Mouse (Mus musculus) heart, embryonic 16.5 days (tissue): ENCODE measurements at regions not wholly inside any gene's neighbourhood (a gene's known extent, or its start where the extent isn't known, plus 50 kb on each side); places are given as distances from the start of the nearest gene placed in this dataset.
A peak's percentile ranks its signal among the peaks of the same experiment; 100 is the strongest.

Source experiments
- ATAC-seq: fragments of 200-750 bp; cut with Nextera tagmentation; replicated peaks from 2 replicates; pipeline ENCODE4 v1.8.0; 2017; ENCODE audit warnings: moderate number of reproducible peaks; ENCODE audit not compliant: insufficient read depth, low FRiP score; ENCODE audit errors: extremely low read depth
- H3K27ac ChIP-seq: fragments of 300-500 bp; sonication (generic); 2 replicates; pipeline ENCODE4 v1.5.1; 2014; ENCODE audit warnings: mild to moderate bottlenecking, low read length, control low read depth, moderate library complexity
- H3K27me3 ChIP-seq: fragments of 300-500 bp; sonication (generic); 2 replicates; pipeline ENCODE4 v1.6.1; 2014; ENCODE audit warnings: low read length, mixed read lengths; ENCODE audit not compliant: control insufficient read depth, insufficient read depth
- H3K36me3 ChIP-seq: fragments of 300-500 bp; sonication (generic); 2 replicates; pipeline ENCODE4 v1.6.1; 2014; ENCODE audit not compliant: control insufficient read depth, insufficient read depth
- H3K4me1 ChIP-seq: fragments of 300-500 bp; sonication (generic); 2 replicates; pipeline ENCODE4 v1.6.1; 2014; ENCODE audit warnings: low read length, mixed read lengths; ENCODE audit not compliant: control insufficient read depth, insufficient read depth
- H3K4me2 ChIP-seq: fragments of 300-500 bp; sonication (generic); 2 replicates; pipeline ENCODE4 v1.6.1; 2014; ENCODE audit warnings: low read depth, mild to moderate bottlenecking, control low read depth, low read length
- H3K4me3 ChIP-seq: fragments of 300-500 bp; sonication (generic); 2 replicates; pipeline ENCODE4 v1.5.1; 2014; ENCODE audit warnings: mild to moderate bottlenecking, control low read depth, low read length
- H3K9ac ChIP-seq: fragments of 300-500 bp; sonication (generic); 2 replicates; pipeline ENCODE4 v1.6.1; 2014; ENCODE audit warnings: low read length, control low read depth
- H3K9me3 ChIP-seq: fragments of 300-500 bp; sonication (generic); replicated peaks from 2 replicates; pipeline ENCODE4 v1.6.1; 2016; ENCODE audit warnings: low read length; ENCODE audit not compliant: control insufficient read depth
- WGBS: fragments of 180-500 bp; shearing (Covaris S2); extraction: QIAGEN DNeasy Blood & Tissue Kit; methylation state at CpG from one replicate; pipeline ENCODE4 v1.1.7; 2014; 5-methylcytosine and 5-hydroxymethylcytosine counted together

DNA sequence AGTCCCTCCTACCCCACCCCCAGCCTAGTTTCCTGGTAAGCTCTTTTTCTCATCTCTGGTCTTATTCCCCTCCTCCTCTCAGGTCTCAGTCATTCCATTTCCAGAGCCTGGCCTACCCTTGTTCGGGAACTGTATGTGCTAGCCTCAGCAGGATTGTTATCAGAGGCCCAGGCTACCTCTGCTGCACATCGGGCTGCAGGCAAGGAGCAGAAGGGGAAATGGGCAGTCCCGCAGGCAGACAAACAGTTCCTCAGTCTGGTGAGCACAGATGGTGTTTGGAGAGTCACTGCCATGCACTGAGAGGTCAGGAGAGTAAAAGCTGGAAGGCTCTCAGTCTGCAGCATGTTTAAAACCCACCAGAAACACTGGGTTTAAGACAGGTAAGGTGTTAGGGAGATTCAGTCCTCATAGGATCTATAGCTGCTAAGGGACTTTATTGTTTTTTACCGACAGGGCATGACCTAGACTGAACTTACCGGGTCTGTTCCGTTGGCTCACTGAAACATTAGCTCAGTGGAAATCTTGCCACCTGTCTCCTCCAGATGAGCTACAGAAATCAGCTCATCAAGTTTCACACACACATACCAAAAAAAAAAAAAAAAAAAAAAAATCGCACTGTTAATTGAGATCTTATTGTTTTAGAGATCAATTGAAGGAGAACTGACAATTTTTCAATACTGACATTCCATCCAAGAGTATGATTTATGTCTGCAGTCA lies 74.2 kb upstream of the Eed start:
- Histone ChIP-seq H3K27me3 (no peaks in the 10 kb centered on the region), H3K9ac (no peak overlapping the region), H3K4me3 (no peak overlapping the region), H3K4me1 (peaks cover 11% of the 10 kb centered on the region), H3K9me3 (no peaks in the 10 kb centered on the region), H3K27ac (no peak overlapping the region), H3K4me2 (no peak overlapping the region), H3K36me3 (no peaks in the 10 kb centered on the region)
- no peak for ATAC-seq
- 39% methylated on average over 7 of the region's 7 CpGs for WGBS

DNA sequence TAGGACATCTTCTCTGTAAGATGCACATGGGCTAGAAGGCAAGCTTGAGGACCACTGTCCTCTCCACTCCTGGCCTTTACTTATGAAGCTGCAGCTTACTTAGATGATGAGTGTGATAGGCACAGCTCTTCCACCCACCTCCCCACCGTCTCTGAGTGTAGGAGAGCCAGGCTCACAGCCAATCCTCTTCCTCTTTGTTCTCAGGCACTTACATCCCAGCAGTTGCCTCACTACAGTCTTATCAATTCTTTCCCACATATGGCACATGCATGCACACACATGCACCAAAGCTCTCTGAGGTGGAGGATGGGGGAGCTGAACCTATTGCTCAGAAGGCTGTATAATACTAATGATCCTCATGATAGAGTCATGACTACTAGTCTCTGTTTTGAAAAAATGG lies 72.1 kb upstream of the Picalm start:
- no peak for ATAC-seq
- no peak overlapping the region for H3K9ac ChIP-seq
- no peak overlapping the region for H3K27ac ChIP-seq
- H3K4me3 ChIP-seq, result no peak overlapping the region
- WGBS, result 28% methylated on average over 1 of the region's 1 CpGs
- H3K27me3 ChIP-seq, result no peaks in the 10 kb centered on the region
- H3K4me1 ChIP-seq, result peaks cover 16% of the 10 kb centered on the region
- H3K9me3 ChIP-seq, result no peaks in the 10 kb centered on the region
- no peak overlapping the region for H3K4me2 ChIP-seq
- H3K36me3 ChIP-seq, result no peaks in the 10 kb centered on the region

DNA sequence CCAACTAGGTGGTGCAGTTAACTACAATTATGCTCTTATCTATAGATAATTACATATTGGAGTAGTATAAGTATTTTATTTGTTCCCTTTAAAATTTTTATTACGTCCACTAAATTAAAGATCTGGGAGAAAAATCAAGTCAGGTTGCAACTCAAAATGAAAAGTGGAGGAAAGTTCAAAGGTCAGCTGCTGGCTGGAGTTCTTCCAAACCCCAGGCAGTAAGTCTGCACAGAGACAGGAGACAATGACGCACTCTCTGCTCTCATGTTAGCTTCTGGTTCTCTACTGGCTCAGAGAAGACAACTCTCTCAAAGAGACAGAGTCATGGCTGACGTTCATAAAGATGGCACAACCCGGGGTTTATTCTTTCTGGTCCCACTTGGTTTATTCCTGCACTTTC lies 71.4 kb upstream of the Picalm start:
- no peak overlapping the region for H3K4me2 ChIP-seq
- no peak for ATAC-seq
- no peak overlapping the region for H3K27ac ChIP-seq
- no peak overlapping the region for H3K4me3 ChIP-seq
- no peak overlapping the region for H3K9ac ChIP-seq
- no peaks in the 10 kb centered on the region for H3K36me3 ChIP-seq
- H3K27me3 ChIP-seq, result no peaks in the 10 kb centered on the region
- H3K4me1 ChIP-seq, result peaks cover 16% of the 10 kb centered on the region
- no peaks in the 10 kb centered on the region for H3K9me3 ChIP-seq
- WGBS, result 85% methylated on average over 4 of the region's 4 CpGs

DNA sequence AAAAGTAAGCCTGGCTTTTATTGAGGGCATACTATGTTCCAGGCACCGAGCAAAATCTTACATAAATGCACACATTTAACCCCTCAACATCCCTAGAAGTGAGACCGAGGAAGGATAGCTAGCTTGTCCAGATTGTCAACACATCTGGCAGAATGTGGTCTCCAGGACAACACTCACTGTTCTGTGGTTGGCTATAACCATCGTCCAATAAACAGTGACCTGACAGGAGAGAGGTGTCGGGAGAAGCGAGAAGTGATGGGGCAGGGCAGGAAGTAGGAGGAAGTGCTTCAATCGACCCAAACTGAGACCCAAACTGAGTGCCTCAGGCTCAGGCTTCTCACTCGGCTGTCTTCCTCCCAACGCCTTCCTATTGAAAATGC lies 70.8 kb upstream of the Picalm start:
- H3K27ac ChIP-seq, result peak overlapping the region; percentile 15
- ATAC-seq, result no peak
- WGBS, result 58% methylated on average over 8 of the region's 8 CpGs

DNA sequence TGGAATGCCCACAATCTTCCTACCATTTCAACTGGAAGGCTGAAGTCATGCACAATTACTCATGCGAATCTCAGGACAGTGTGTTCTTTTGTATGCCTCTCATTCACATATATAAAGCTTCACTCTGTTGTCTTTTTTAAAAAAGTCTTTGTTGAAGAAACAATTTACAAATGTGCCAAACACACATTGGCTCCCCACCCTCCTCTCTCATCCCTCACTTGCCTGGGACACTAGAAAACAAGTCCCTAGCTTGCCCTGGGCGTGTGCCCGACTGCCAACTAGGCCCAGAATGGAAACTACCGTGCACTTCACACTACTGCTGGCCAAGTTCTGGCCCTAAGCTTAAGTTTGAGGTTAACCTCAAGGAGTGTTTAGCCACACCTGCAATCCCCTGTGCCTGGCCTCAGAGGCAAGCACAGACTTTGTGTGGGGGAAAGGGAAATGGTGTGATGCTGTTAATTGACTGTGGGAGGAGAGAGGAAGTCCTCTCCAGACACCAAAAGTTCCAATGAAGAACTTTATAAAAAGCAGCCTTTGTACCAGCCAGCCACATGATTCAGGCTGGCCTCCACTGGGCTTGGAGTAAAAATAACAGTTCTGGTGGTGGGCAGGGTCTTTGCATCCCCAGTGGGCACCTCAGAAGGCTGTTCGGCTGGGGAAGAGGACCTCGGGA lies 70.2 kb upstream of the Picalm start:
- no peak overlapping the region for H3K4me3 ChIP-seq
- peak overlapping the region; percentile 15 for H3K27ac ChIP-seq
- no peaks in the 10 kb centered on the region for H3K27me3 ChIP-seq
- no peak overlapping the region for H3K9ac ChIP-seq
- H3K4me1 ChIP-seq, result peaks cover 14% of the 10 kb centered on the region
- peak overlapping the region; percentile 4; the same call in 1 of the 2 replicates for H3K4me2 ChIP-seq
- no peaks in the 10 kb centered on the region for H3K36me3 ChIP-seq
- 50% methylated on average over 6 of the region's 6 CpGs for WGBS
- ATAC-seq, result peak; percentile 59
- no peaks in the 10 kb centered on the region for H3K9me3 ChIP-seq

More for the DNA sequence above, 70.8 kb upstream of the Picalm start:
- H3K4me3 ChIP-seq, result no peak overlapping the region
- H3K36me3 ChIP-seq, result no peaks in the 10 kb centered on the region
- H3K4me2 ChIP-seq, result no peak overlapping the region
- no peaks in the 10 kb centered on the region for H3K27me3 ChIP-seq
- no peak overlapping the region for H3K9ac ChIP-seq
- peaks cover 16% of the 10 kb centered on the region for H3K4me1 ChIP-seq
- no peaks in the 10 kb centered on the region for H3K9me3 ChIP-seq

DNA sequence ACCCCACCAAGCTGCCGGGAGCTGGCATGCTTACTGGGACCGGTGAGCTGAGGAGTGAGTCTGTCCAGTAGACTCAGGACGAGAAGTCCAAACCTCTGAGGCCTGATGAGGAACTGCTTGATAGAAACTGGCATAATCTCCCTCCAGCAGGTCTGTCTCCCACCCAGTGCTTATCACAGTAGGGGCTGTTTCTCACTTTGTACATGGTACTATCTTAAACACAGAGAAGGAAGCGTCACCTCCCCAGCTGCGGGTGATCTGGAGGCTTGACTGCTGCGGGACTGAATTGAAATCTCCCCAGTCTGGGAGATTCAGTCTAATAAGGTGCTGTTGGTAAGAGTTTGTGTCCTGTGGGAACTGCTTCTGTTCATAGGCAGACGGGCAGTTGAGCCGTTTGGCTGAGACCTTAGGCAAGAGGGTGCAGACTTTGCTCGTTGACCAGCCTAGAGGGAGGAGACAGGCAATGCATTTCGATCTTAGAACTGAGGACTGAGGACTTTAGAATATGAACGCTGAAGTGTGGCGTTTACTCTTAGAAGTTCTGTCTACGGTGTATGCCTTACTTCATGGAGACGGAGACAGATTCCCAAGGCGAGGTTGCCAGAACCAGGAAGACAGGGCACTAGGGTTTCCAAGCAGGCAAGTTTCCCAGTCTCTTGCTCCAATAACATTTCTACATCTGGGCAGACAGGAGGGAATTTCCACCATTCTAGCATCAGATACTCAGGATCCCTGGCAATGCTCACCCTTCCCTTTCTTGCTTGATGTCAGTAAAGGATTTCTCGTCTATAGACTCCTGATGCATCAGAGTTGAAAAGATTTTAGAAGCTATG lies 69.5 kb upstream of the Picalm start:
- no peaks in the 10 kb centered on the region for H3K27me3 ChIP-seq
- peaks cover 13% of the 10 kb centered on the region for H3K4me1 ChIP-seq
- no peaks in the 10 kb centered on the region for H3K36me3 ChIP-seq
- no peak overlapping the region for H3K9ac ChIP-seq
- WGBS, result 42% methylated on average over 16 of the region's 16 CpGs
- H3K27ac ChIP-seq, result peak overlapping the region; percentile 15
- H3K9me3 ChIP-seq, result no peaks in the 10 kb centered on the region
- no peak overlapping the region for H3K4me3 ChIP-seq
- peak; percentile 47; the same call in 1 of the 2 replicates for ATAC-seq
- H3K4me2 ChIP-seq, result peak overlapping the region; percentile 4; the same call in 1 of the 2 replicates

DNA sequence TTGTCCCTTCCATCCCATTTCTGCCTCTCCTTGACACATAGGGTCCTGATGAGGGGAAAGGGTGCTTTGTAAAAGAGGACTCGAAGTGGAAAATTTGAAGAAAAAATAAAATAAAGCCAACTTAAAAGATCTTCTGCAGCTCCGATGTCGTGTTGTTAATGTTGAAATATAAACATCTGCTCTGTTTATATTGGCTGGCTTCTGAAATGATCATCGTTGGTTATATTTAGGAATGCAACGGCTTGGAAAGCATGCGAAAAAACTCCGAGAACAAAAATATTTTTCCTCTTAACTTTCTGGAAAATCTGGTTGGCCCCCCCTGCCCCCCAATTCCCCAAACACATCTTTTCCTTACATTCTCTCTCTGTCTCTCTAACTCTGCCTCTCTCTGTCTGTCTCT lies 68.3 kb upstream of the Picalm start:
- ATAC-seq, result no peak
- Histone ChIP-seq H3K27ac (no peak overlapping the region), H3K36me3 (no peaks in the 10 kb centered on the region), H3K4me1 (peaks cover 13% of the 10 kb centered on the region), H3K4me2 (no peak overlapping the region), H3K4me3 (no peak overlapping the region), H3K27me3 (no peaks in the 10 kb centered on the region), H3K9ac (no peak overlapping the region), H3K9me3 (no peaks in the 10 kb centered on the region)
- 71% methylated on average over 7 of the region's 7 CpGs for whole genome bisulfite sequencing

DNA sequence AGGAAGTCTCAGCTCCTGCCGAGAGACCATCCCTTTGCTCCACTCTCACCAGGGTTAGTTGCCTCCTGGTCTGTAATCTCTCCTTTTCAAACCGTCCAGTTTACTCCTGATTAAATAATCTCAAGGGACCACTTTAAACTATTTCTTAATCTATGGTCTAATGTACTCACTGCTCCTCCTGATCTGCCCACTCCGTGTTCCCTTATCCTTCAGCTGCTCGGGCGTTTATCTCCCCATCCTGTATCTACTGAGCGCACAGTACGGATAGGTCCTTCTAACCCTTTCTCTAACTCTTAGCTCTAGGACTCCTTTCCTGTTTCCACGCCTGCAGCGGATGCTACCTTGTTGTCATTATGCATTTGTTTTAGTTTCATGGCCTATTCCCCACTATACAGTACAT lies 67.1 kb upstream of the Picalm start:
- WGBS, result 47% methylated on average over 9 of the region's 9 CpGs
- Histone ChIP-seq H3K27me3 (no peaks in the 10 kb centered on the region), H3K4me3 (no peak overlapping the region), H3K9ac (no peak overlapping the region), H3K9me3 (no peaks in the 10 kb centered on the region), H3K27ac (no peak overlapping the region), H3K4me2 (no peak overlapping the region), H3K4me1 (peaks cover 13% of the 10 kb centered on the region), H3K36me3 (no peaks in the 10 kb centered on the region)
- no peak for ATAC-seq

DNA sequence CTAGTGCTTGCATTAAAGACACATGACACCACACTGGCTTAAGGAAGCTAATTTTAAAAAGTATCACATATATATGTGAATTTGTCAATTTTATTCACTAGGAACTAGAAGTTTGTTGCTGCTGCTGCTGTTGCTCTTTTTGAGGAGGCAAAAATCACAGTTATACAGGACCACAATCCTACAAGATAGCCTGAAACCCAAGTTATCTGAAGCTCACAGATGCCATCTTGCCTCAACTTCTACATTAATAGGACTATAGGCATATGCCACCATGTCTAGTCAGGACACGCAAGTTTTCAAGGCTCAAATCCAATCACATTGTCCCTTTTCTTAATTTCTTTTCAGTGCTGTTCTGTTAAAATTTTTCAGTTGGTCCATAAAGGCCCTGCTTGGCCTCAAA lies 65.8 kb upstream of the Picalm start:
- Histone ChIP-seq H3K27me3 (no peaks in the 10 kb centered on the region), H3K4me3 (no peak overlapping the region), H3K9ac (no peak overlapping the region), H3K27ac (no peak overlapping the region), H3K4me1 (peaks cover 17% of the 10 kb centered on the region), H3K36me3 (no peaks in the 10 kb centered on the region), H3K9me3 (no peaks in the 10 kb centered on the region), H3K4me2 (no peak overlapping the region)
- ATAC-seq, result no peak
- 92% methylated on average over 1 of the region's 1 CpGs for WGBS
